Mouse (Mus musculus): ENCODE data around the gene Rnase1.

DNA sequence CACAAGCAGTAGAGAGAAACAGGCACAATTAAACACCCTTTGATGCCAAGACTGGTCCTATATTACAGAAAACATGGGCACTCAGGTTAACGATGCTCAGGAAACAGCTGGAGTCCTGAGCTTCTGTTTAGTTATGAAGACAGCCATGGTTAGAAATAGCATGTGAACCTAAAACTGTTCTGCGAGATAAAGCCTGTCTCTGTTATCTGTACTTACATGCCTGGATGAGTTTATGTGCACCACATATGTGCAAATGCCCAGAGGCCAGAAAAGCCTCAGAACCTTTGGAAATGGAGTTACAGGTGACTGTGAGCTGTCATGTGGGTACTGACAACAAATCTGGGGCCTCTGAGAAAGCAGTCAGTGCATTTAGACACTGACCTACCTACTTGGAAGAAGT lies 2.6 kb downstream of the Rnase1 start:
- no peak for TF ChIP-seq POLR2A (IDR thresholded peaks at IDR 0.05; ENCODE audit: low read depth, low read length)
- no peak for TF ChIP-seq CTCF (IDR thresholded peaks at IDR 0.05; ENCODE audit: extremely low read depth, insufficient read length, insufficient replicate concordance, low read depth, low read length)

Measured in small intestine, adult 2 months (tissue).